11 mouse cellular contexts compared by ENCODE assay signal in genomic region chr6:115915601-115916445, GRCm38 (mm10). TPM values are rescaled to one million over a fixed set of nuclear protein-coding genes. Genes with fewer than 3 reads are reported as not detected.
DNase-seq lines count a peak whose midpoint lies in the region; ATAC-seq lines count a peak whose summit lies in the region.
"Had no signal": no experiment of that assay in that cellular context is flagged by ENCODE, and none has a peak within 500 bp of the region (broad histone marks: within the 10 kb centered on the region; RNA-seq: fewer than 3 reads in every experiment).

No protein-coding gene starts in this region.

- H3K36me3 ChIP-seq in heart, embryonic 12.5 days = peaks cover 5% of the 10 kb centered on the region

- no peak for DNase-seq in cerebellum, postnatal 4 days (ENCODE audit: low spot score in 2 of 2)
- DNase-seq in left cerebral cortex, adult 11 months (ENCODE audit: low spot score) = peak; percentile 68
- no peak for DNase-seq in left cerebral cortex, postnatal 4 days
- DNase-seq in right cerebral cortex, adult 2 months (ENCODE audit: low spot score in 2 of 2) = peak; percentile 64 to 70
- DNase-seq in thymus, postnatal 0 days (ENCODE audit: low spot score) = no peak
- DNase-seq in adrenal gland, postnatal 4 days (ENCODE audit: low spot score in 2 of 2) = no peak
- DNase-seq: thymus, adult 2 months had no signal

- peaks cover 79% of the 10 kb centered on the region for H3K4me1 ChIP-seq in heart, embryonic 12.5 days (replicated peaks)
- H3K4me1 ChIP-seq: embryonic facial prominence, embryonic 12.5 days had no signal

- H3K27ac ChIP-seq in heart, embryonic 12.5 days (ENCODE audit: poor library complexity, severe bottlenecking) = peak overlapping the region; percentile 90
- H3K27ac ChIP-seq: embryonic facial prominence, embryonic 12.5 days had no signal

- intact Hi-C loops in left cerebral cortex, postnatal 4 days (cut with DNase I) = no loop called here

- WGBS in heart, embryonic 12.5 days = 22% methylated on average over 17 of the region's 17 CpGs

- no peaks in the 10 kb centered on the region for H3K27me3 ChIP-seq in heart, embryonic 12.5 days (replicated peaks)
- H3K27me3 ChIP-seq: embryonic facial prominence, embryonic 12.5 days had no signal

- H3K9ac ChIP-seq in heart, embryonic 12.5 days = peak overlapping the region; percentile 46; the same call in 1 of the 2 replicates
- H3K9ac ChIP-seq: embryonic facial prominence, embryonic 12.5 days had no signal

- no peak overlapping the region for H3K4me3 ChIP-seq in heart, embryonic 12.5 days
- H3K4me3 ChIP-seq: embryonic facial prominence, embryonic 12.5 days had no signal

- peak overlapping the region; percentile 33 for H3K4me2 ChIP-seq in heart, embryonic 12.5 days
- H3K4me2 ChIP-seq: embryonic facial prominence, embryonic 12.5 days had no signal

- peak; percentile 57; the same call in 1 of the 2 replicates for ATAC-seq in cerebellum, adult (ENCODE audit: insufficient number of reproducible peaks, low FRiP score, low TSS enrichment)
- no peak for ATAC-seq in heart, embryonic 12.5 days (ENCODE audit: insufficient number of reproducible peaks, low FRiP score)

- no peaks in the 10 kb centered on the region for H3K9me3 ChIP-seq in heart, embryonic 12.5 days (replicated peaks)
- H3K9me3 ChIP-seq: embryonic facial prominence, embryonic 12.5 days had no signal

RNA-seq across cellular contexts. Expression of gene Rho, which starts 15.7 kb away (rescaled TPM):
- under 1 TPM; 0.28 to 0.56 TPM for total RNA-seq in left cerebral cortex, postnatal 4 days (2021)
- polyA plus RNA-seq in heart, embryonic 12.5 days (2016; fragmentation: Nextera tagmentation; extraction: Ambion mirVana) = 0.13 TPM in 1 of 2 replicates, not detected in the other
- polyA plus RNA-seq in thymus, postnatal 0 days (2015; fragmentation: Nextera tagmentation; extraction: Ambion mirVana) = 0.10 TPM in 1 of 2 replicates, not detected in the other
- 1 to 10 TPM in 1 of 2 experiments, under 1 TPM in 1; 0.70 to 1.1 TPM for total RNA-seq in adrenal gland, postnatal 4 days (2021)

RNA-seq across cellular contexts. Expression of gene H1foo, which starts 28.9 kb away (rescaled TPM):
- not detected for total RNA-seq in left cerebral cortex, postnatal 4 days (2021)
- not detected in 2 replicates for polyA plus RNA-seq in heart, embryonic 12.5 days (2016; fragmentation: Nextera tagmentation; extraction: Ambion mirVana)
- 0.23 and 0.28 TPM in 2 replicates for polyA plus RNA-seq in thymus, postnatal 0 days (2015; fragmentation: Nextera tagmentation; extraction: Ambion mirVana)
- total RNA-seq in adrenal gland, postnatal 4 days (2021) = not detected
- total RNA-seq: left cerebral cortex, postnatal 10 days had no signal
- polyA plus RNA-seq: embryonic facial prominence, embryonic 12.5 days had no signal

Comparison
In these comparisons a context has a peak if more than half of its experiments do, and no peak if none do; other contexts are left out.
1. DNase-seq: peak in left cerebral cortex, adult 11 months (single experiment) and right cerebral cortex, adult 2 months (2 of 2); none in cerebellum, postnatal 4 days (0 of 2), left cerebral cortex, postnatal 4 days (single experiment), thymus, postnatal 0 days (single experiment) and adrenal gland, postnatal 4 days (0 of 2).